30 mouse cellular contexts compared by ENCODE assay signal in genomic region chr15:63932656-63933055, GRCm38 (mm10). TPM values are rescaled to one million over a fixed set of nuclear protein-coding genes. Genes with fewer than 3 reads are reported as not detected.
DNase-seq lines count a peak whose midpoint lies in the region; ATAC-seq lines count a peak whose summit lies in the region.
"Had no signal": no experiment of that assay in that cellular context is flagged by ENCODE, and none has a peak within 500 bp of the region (broad histone marks: within the 10 kb centered on the region; RNA-seq: fewer than 3 reads in every experiment).

No protein-coding gene starts in this region.

- no peaks in the 10 kb centered on the region for H3K27me3 ChIP-seq in midbrain, embryonic 11.5 days (ENCODE audit: control insufficient read depth, insufficient read depth, low read length)
- H3K27me3 ChIP-seq in midbrain, embryonic 16.5 days (ENCODE audit: control insufficient read depth, insufficient read depth, low read depth, low read length) = no peaks in the 10 kb centered on the region
- H3K27me3 ChIP-seq: CH12.LX; embryonic facial prominence, embryonic 13.5 days; embryonic facial prominence, embryonic 15.5 days; forebrain, embryonic 12.5 days; Patski had no signal

- DNase-seq in midbrain, embryonic 11.5 days (ENCODE audit: low spot score, missing footprints) = peak; percentile 62
- DNase-seq in right cerebral cortex, postnatal 4 days = no peak
- no peak for DNase-seq in adipocyte (ENCODE audit: low spot score)
- DNase-seq: adrenal gland, adult 8-10 months; adrenal gland, postnatal 14 days; adrenal gland, postnatal 36 days; B cell, adult 2 months; cerebellum, adult 11-12 months; cerebellum, adult 8-10 months; cerebellum, adult 9-11 months; cerebellum, postnatal 14 days; cerebellum, postnatal 36 days; embryo, embryonic 11 days had no signal

- H3K9me3 ChIP-seq in midbrain, embryonic 11.5 days (ENCODE audit: control insufficient read depth, low read length) = no peaks in the 10 kb centered on the region
- no peaks in the 10 kb centered on the region for H3K9me3 ChIP-seq in midbrain, embryonic 16.5 days (replicated peaks; ENCODE audit: control insufficient read depth, low read length, poor library complexity, severe bottlenecking)
- H3K9me3 ChIP-seq: embryonic facial prominence, embryonic 13.5 days; embryonic facial prominence, embryonic 15.5 days; forebrain, embryonic 10.5 days; forebrain, embryonic 12.5 days; G1E had no signal

- no peak overlapping the region for H3K4me3 ChIP-seq in midbrain, embryonic 11.5 days (ENCODE audit: low read depth, low read length)
- H3K4me3 ChIP-seq in midbrain, embryonic 16.5 days (ENCODE audit: low read depth, low read length) = no peak overlapping the region
- H3K4me3 ChIP-seq: embryonic facial prominence, embryonic 13.5 days; embryonic facial prominence, embryonic 15.5 days; erythroblast, embryonic 14.5 days; forebrain, embryonic 10.5 days; forebrain, embryonic 12.5 days had no signal

- peaks cover 2% of the 10 kb centered on the region for H3K36me3 ChIP-seq in midbrain, embryonic 11.5 days (ENCODE audit: control insufficient read depth, insufficient read depth, low read length)
- H3K36me3 ChIP-seq in midbrain, embryonic 16.5 days (ENCODE audit: control insufficient read depth, insufficient read depth, low read length) = peaks cover 10% of the 10 kb centered on the region; the same call in 1 of the 2 replicates

- WGBS in midbrain, embryonic 11.5 days = 95% methylated on average over 1 of the region's 1 CpGs
- WGBS in midbrain, embryonic 16.5 days = 96% methylated on average over 1 of the region's 1 CpGs

- H3K4me2 ChIP-seq in midbrain, embryonic 11.5 days = no peak overlapping the region
- no peak overlapping the region for H3K4me2 ChIP-seq in midbrain, embryonic 16.5 days (ENCODE audit: low read length)
- H3K4me2 ChIP-seq: embryonic facial prominence, embryonic 13.5 days; embryonic facial prominence, embryonic 15.5 days; forebrain, embryonic 12.5 days had no signal

- ATAC-seq in midbrain, embryonic 11.5 days (ENCODE audit: low FRiP score) = no peak
- no peak for ATAC-seq in midbrain, embryonic 16.5 days
- ATAC-seq in granulocyte monocyte progenitor cell, adult 5-6 weeks (replicated peaks; ENCODE audit: poor library complexity, severe bottlenecking) = peak; percentile 52
- ATAC-seq in megakaryocyte progenitor cell, adult 5-6 weeks (replicated peaks; ENCODE audit: poor library complexity) = 0 out of 2 replicates have a peak, but pooled peaks have one; percentile 42
- ATAC-seq: CD4-positive, CD25-positive, alpha-beta regulatory T cell, adult 4 months; forebrain, embryonic 14.5 days; forebrain, embryonic 16.5 days; Patski had no signal

- H3K9ac ChIP-seq in midbrain, embryonic 11.5 days (ENCODE audit: low read length) = no peak overlapping the region
- no peak overlapping the region for H3K9ac ChIP-seq in midbrain, embryonic 16.5 days (ENCODE audit: low read depth, low read length)
- H3K9ac ChIP-seq: embryonic facial prominence, embryonic 13.5 days; embryonic facial prominence, embryonic 15.5 days; forebrain, embryonic 12.5 days had no signal

- no peak overlapping the region for H3K27ac ChIP-seq in midbrain, embryonic 11.5 days (ENCODE audit: low read depth, low read length)
- no peak overlapping the region for H3K27ac ChIP-seq in midbrain, embryonic 16.5 days (ENCODE audit: low read length)
- H3K27ac ChIP-seq: embryonic facial prominence, embryonic 13.5 days; embryonic facial prominence, embryonic 15.5 days; forebrain, embryonic 10.5 days; forebrain, embryonic 12.5 days had no signal

- H3K4me1 ChIP-seq in midbrain, embryonic 11.5 days (ENCODE audit: control insufficient read depth, insufficient read depth, low read length) = no peaks in the 10 kb centered on the region
- H3K4me1 ChIP-seq in midbrain, embryonic 16.5 days (ENCODE audit: control insufficient read depth, insufficient read depth, low read length) = no peaks in the 10 kb centered on the region
- H3K4me1 ChIP-seq: embryonic facial prominence, embryonic 13.5 days; embryonic facial prominence, embryonic 15.5 days; forebrain, embryonic 10.5 days; forebrain, embryonic 12.5 days had no signal

RNA-seq across cellular contexts. Expression of gene Gsdmc4, which starts 20.6 kb away (rescaled TPM):
- not detected in 2 replicates for polyA plus RNA-seq in midbrain, embryonic 11.5 days (2014; fragmentation: Nextera tagmentation; extraction: Ambion mirVana)
- polyA plus RNA-seq in midbrain, embryonic 16.5 days (2015; fragmentation: Nextera tagmentation; extraction: Ambion mirVana) = not detected in 2 replicates
- not detected in 2 replicates for total RNA-seq in granulocyte monocyte progenitor cell, adult 5-6 weeks (2014; fragmentation: Nextera tagmentation)
- not detected in 2 replicates for total RNA-seq in granulocyte monocyte progenitor cell, adult 5-6 weeks (2017)
- 0.32 TPM in 1 of 2 replicates, not detected in the other for total RNA-seq in megakaryocyte progenitor cell, adult 5-6 weeks (2015)
- total RNA-seq in megakaryocyte progenitor cell, adult 5-6 weeks (2017) = not detected in 2 replicates
- total RNA-seq: adrenal gland, adult 18-20 months; adrenal gland, postnatal 14 days; adrenal gland, postnatal 36 days; common myeloid progenitor, adult 5-6 weeks; G1E had no signal
- polyA plus RNA-seq: CD4-positive, CD25-positive, alpha-beta regulatory T cell, adult 4 months; embryonic facial prominence, embryonic 15.5 days; erythroblast, embryonic 14.5 days; forebrain, embryonic 12.5 days; forebrain, embryonic 14.5 days; forebrain, embryonic 16.5 days; G1E had no signal

RNA-seq across cellular contexts. Expression of gene Gsdmc3, which starts 54.3 kb away (rescaled TPM):
- polyA plus RNA-seq in midbrain, embryonic 11.5 days (2014; fragmentation: Nextera tagmentation; extraction: Ambion mirVana) = not detected in 2 replicates
- polyA plus RNA-seq in midbrain, embryonic 16.5 days (2015; fragmentation: Nextera tagmentation; extraction: Ambion mirVana) = not detected in 2 replicates
- not detected in 2 replicates for total RNA-seq in granulocyte monocyte progenitor cell, adult 5-6 weeks (2014; fragmentation: Nextera tagmentation)
- total RNA-seq in granulocyte monocyte progenitor cell, adult 5-6 weeks (2017) = not detected in 2 replicates
- total RNA-seq in megakaryocyte progenitor cell, adult 5-6 weeks (2015) = not detected in 2 replicates
- total RNA-seq in megakaryocyte progenitor cell, adult 5-6 weeks (2017) = not detected in 2 replicates
- total RNA-seq: adrenal gland, adult 18-20 months; adrenal gland, postnatal 14 days; adrenal gland, postnatal 36 days; common myeloid progenitor, adult 5-6 weeks had no signal
- polyA plus RNA-seq: embryonic facial prominence, embryonic 11.5 days; embryonic facial prominence, embryonic 13.5 days; erythroblast, embryonic 14.5 days; forebrain, embryonic 10.5 days; forebrain, embryonic 12.5 days; forebrain, embryonic 14.5 days; forebrain, embryonic 16.5 days; G1E had no signal

Comparison
In these comparisons a context has a peak if more than half of its experiments do, and no peak if none do; other contexts are left out.
1. ATAC-seq: peak in granulocyte monocyte progenitor cell, adult 5-6 weeks (single experiment) and megakaryocyte progenitor cell, adult 5-6 weeks (single experiment); none in midbrain, embryonic 11.5 days (single experiment) and midbrain, embryonic 16.5 days (single experiment).